Mouse (Mus musculus) lung, adult 2 months (tissue): ENCODE data around the gene Ppfia3.

Experiments used
- CTCF ChIP-seq: fragments of 200-500 bp; IDR thresholded peaks from 2 replicates; pipeline ENCODE4 v1.5.1; 2011; ENCODE audit warnings: mild to moderate bottlenecking, low read length, control low read depth; ENCODE audit not compliant: insufficient read depth
- POLR2A ChIP-seq: fragments of 200-500 bp; IDR thresholded peaks from 2 replicates; pipeline ENCODE4 v1.6.1; 2011; ENCODE audit warnings: low read depth, mild to moderate bottlenecking, control low read depth, low read length, borderline replicate concordance; ENCODE audit errors: extremely low read depth

- TF ChIP-seq CTCF: no peak
- TF ChIP-seq POLR2A: no peak
Observed at GRCm38 (mm10) chr7:45413864-45414739, 47.3 kb upstream of the Ppfia3 start.
